Mouse (Mus musculus) liver, embryonic 14.5 days (tissue): Measurements from ENCODE around the gene Dock2.

ENCODE experiments used
- CTCF ChIP-seq: IDR thresholded peaks from 2 replicates; pipeline ENCODE4 v1.5.1; 2016; ENCODE audit warnings: antibody characterized with exemption, low read depth, control low read depth
- EP300 ChIP-seq: IDR thresholded peaks from 2 replicates; pipeline ENCODE4 v1.6.1; 2016; ENCODE audit warnings: antibody characterized with exemption, low read depth

GRCm38 (mm10) chr11:34430940-34431339, 352.8 kb downstream of the Dock2 start:
- TF ChIP-seq CTCF, result no peak
- TF ChIP-seq EP300, result no peak
